Mouse (Mus musculus): Measurements from ENCODE around the gene Gzmg. TPM values are rescaled to one million over a fixed set of nuclear protein-coding genes. Genes with fewer than 3 reads are reported as not detected.
"Not testable (repeated sequence)": the region's sequence is repeated elsewhere in the genome, so short reads cannot be mapped to it uniquely, and the experiment has no call there.

The Gzmg gene
- not detected in 2 replicates for polyA plus RNA-seq (2016; fragmentation: Nextera tagmentation; extraction: Ambion mirVana)

GRCm38 (mm10) chr14:56159479-56159878 is at the start of gene Gzmg:
Gzmg (minus strand) TSS chr14:56159579.
- H3K27ac ChIP-seq; H3K36me3 ChIP-seq; H3K4me2 ChIP-seq (replicated peaks); H3K27me3 ChIP-seq; H3K4me3 ChIP-seq; H3K9me3 ChIP-seq; ATAC-seq (ENCODE audit: insufficient number of reproducible peaks, insufficient read depth, low FRiP score, low TSS enrichment); H3K9ac ChIP-seq; H3K4me1 ChIP-seq: not testable (repeated sequence)
- WGBS, result 89% methylated on average over 2 of the region's 2 CpGs

- no peak overlapping the region for H3K9ac ChIP-seq
- no peaks in the 10 kb centered on the region for H3K4me1 ChIP-seq
- H3K4me2 ChIP-seq (replicated peaks), result no peak overlapping the region
- WGBS, result 92% methylated on average over 1 of the region's 1 CpGs
- no peaks in the 10 kb centered on the region for H3K27me3 ChIP-seq
- no peaks in the 10 kb centered on the region for H3K36me3 ChIP-seq
- H3K4me3 ChIP-seq, result no peak overlapping the region
- H3K27ac ChIP-seq, result no peak overlapping the region
- no peak for ATAC-seq (ENCODE audit: insufficient number of reproducible peaks, insufficient read depth, low FRiP score, low TSS enrichment)
- no peaks in the 10 kb centered on the region for H3K9me3 ChIP-seq
Observed at GRCm38 (mm10) chr14:56205613-56206012, 46.2 kb upstream of the Gzmg start.

GRCm38 (mm10) chr14:56205021-56205420 is 45.6 kb upstream of the Gzmg start:
- not testable (repeated sequence) for H3K4me1 ChIP-seq; H3K36me3 ChIP-seq; H3K4me3 ChIP-seq; H3K27me3 ChIP-seq; ATAC-seq (ENCODE audit: insufficient number of reproducible peaks, insufficient read depth, low FRiP score, low TSS enrichment); H3K9me3 ChIP-seq; H3K27ac ChIP-seq; H3K4me2 ChIP-seq (replicated peaks); H3K9ac ChIP-seq
- 26% methylated on average over 5 of the region's 5 CpGs for WGBS

- H3K4me1 ChIP-seq, result no peaks in the 10 kb centered on the region
- 9% methylated on average over 2 of the region's 2 CpGs for WGBS
- H3K4me2 ChIP-seq (replicated peaks), result no peak overlapping the region
- ATAC-seq (ENCODE audit: insufficient number of reproducible peaks, insufficient read depth, low FRiP score, low TSS enrichment), result no peak
- H3K27me3 ChIP-seq, result no peaks in the 10 kb centered on the region
- H3K9me3 ChIP-seq, result no peaks in the 10 kb centered on the region
- H3K36me3 ChIP-seq, result no peaks in the 10 kb centered on the region
- no peak overlapping the region for H3K27ac ChIP-seq
- no peak overlapping the region for H3K9ac ChIP-seq
- no peak overlapping the region for H3K4me3 ChIP-seq
Observed at GRCm38 (mm10) chr14:56203975-56204374, 44.6 kb upstream of the Gzmg start.

- no peak for ATAC-seq (ENCODE audit: insufficient number of reproducible peaks, insufficient read depth, low FRiP score, low TSS enrichment)
- no peak overlapping the region for H3K27ac ChIP-seq
- H3K4me1 ChIP-seq, result no peaks in the 10 kb centered on the region
- H3K27me3 ChIP-seq, result no peaks in the 10 kb centered on the region
- no peak overlapping the region for H3K4me3 ChIP-seq
- no peak overlapping the region for H3K4me2 ChIP-seq (replicated peaks)
- no peak overlapping the region for H3K9ac ChIP-seq
- H3K36me3 ChIP-seq, result no peaks in the 10 kb centered on the region
- WGBS, result 58% methylated on average over 6 of the region's 6 CpGs
- no peaks in the 10 kb centered on the region for H3K9me3 ChIP-seq
Observed at GRCm38 (mm10) chr14:56186946-56187345, 27.6 kb upstream of the Gzmg start.

GRCm38 (mm10) chr14:56186521-56186920 is 27.1 kb upstream of the Gzmg start:
- Histone ChIP-seq H3K4me1 (no peaks in the 10 kb centered on the region), H3K4me2 (replicated peaks) (no peak overlapping the region), H3K27me3 (no peaks in the 10 kb centered on the region), H3K4me3 (no peak overlapping the region), H3K9ac (no peak overlapping the region), H3K27ac (no peak overlapping the region), H3K36me3 (no peaks in the 10 kb centered on the region), H3K9me3 (no peaks in the 10 kb centered on the region)
- no peak for ATAC-seq (ENCODE audit: insufficient number of reproducible peaks, insufficient read depth, low FRiP score, low TSS enrichment)
- 77% methylated on average over 5 of the region's 5 CpGs for WGBS

GRCm38 (mm10) chr14:56177651-56178050 is 18.3 kb upstream of the Gzmg start:
- not testable (repeated sequence) for H3K4me2 ChIP-seq (replicated peaks); H3K4me3 ChIP-seq; H3K4me1 ChIP-seq; H3K9me3 ChIP-seq; H3K27ac ChIP-seq; H3K27me3 ChIP-seq; ATAC-seq (ENCODE audit: insufficient number of reproducible peaks, insufficient read depth, low FRiP score, low TSS enrichment); H3K9ac ChIP-seq; H3K36me3 ChIP-seq
- WGBS, result 26% methylated on average over 8 of the region's 8 CpGs

- Histone ChIP-seq H3K27ac (no peak within 1 kb of the TSS), H3K4me1 (no peaks in the 10 kb centered on the region), H3K36me3 (no peaks in the 10 kb centered on the region), H3K9me3 (no peaks in the 10 kb centered on the region), H3K4me3 (no peak within 1 kb of the TSS), H3K4me2 (replicated peaks) (no peak within 1 kb of the TSS), H3K27me3 (no peaks in the 10 kb centered on the region), H3K9ac (no peak within 1 kb of the TSS)
- 86% methylated on average over 5 of the region's 5 CpGs for WGBS
- ATAC-seq (ENCODE audit: insufficient number of reproducible peaks, insufficient read depth, low FRiP score, low TSS enrichment), result no peak
Observed at GRCm38 (mm10) chr14:56174499-56174898, 15.1 kb upstream of the Gzmg start, which contains the start of gene Gzmn. Gzmn (minus strand) TSS chr14:56174599.

GRCm38 (mm10) chr14:56173396-56173795 is 14.0 kb upstream of the Gzmg start:
- H3K4me2 ChIP-seq (replicated peaks), result no peak overlapping the region
- H3K27ac ChIP-seq, result no peak overlapping the region
- H3K4me1 ChIP-seq, result no peaks in the 10 kb centered on the region
- H3K4me3 ChIP-seq, result no peak overlapping the region
- no peak for ATAC-seq (ENCODE audit: insufficient number of reproducible peaks, insufficient read depth, low FRiP score, low TSS enrichment)
- no peaks in the 10 kb centered on the region for H3K9me3 ChIP-seq
- WGBS, result 88% methylated on average over 6 of the region's 6 CpGs
- no peak overlapping the region for H3K9ac ChIP-seq
- H3K27me3 ChIP-seq, result no peaks in the 10 kb centered on the region
- no peaks in the 10 kb centered on the region for H3K36me3 ChIP-seq

- Histone ChIP-seq H3K4me3 (no peak overlapping the region), H3K9ac (no peak overlapping the region), H3K9me3 (no peaks in the 10 kb centered on the region), H3K27me3 (no peaks in the 10 kb centered on the region), H3K4me1 (no peaks in the 10 kb centered on the region), H3K27ac (no peak overlapping the region), H3K36me3 (no peaks in the 10 kb centered on the region), H3K4me2 (replicated peaks) (no peak overlapping the region)
- no peak for ATAC-seq (ENCODE audit: insufficient number of reproducible peaks, insufficient read depth, low FRiP score, low TSS enrichment)
- 87% methylated on average over 5 of the region's 5 CpGs for WGBS
Observed at GRCm38 (mm10) chr14:56172744-56173143, 13.4 kb upstream of the Gzmg start.

GRCm38 (mm10) chr14:56168009-56168408 is 8.6 kb upstream of the Gzmg start:
- no peaks in the 10 kb centered on the region for H3K9me3 ChIP-seq
- 72% methylated on average over 6 of the region's 6 CpGs for WGBS
- ATAC-seq (ENCODE audit: insufficient number of reproducible peaks, insufficient read depth, low FRiP score, low TSS enrichment), result no peak

GRCm38 (mm10) chr14:56162109-56162508 is 2.7 kb upstream of the Gzmg start:
- Histone ChIP-seq H3K9me3 (no peaks in the 10 kb centered on the region), H3K27me3 (no peaks in the 10 kb centered on the region), H3K36me3 (no peaks in the 10 kb centered on the region), H3K4me3 (no peak overlapping the region), H3K9ac (no peak overlapping the region), H3K27ac (no peak overlapping the region), H3K4me1 (no peaks in the 10 kb centered on the region), H3K4me2 (replicated peaks) (no peak overlapping the region)
- no peak for ATAC-seq (ENCODE audit: insufficient number of reproducible peaks, insufficient read depth, low FRiP score, low TSS enrichment)
- 89% methylated on average over 2 of the region's 2 CpGs for WGBS

More at GRCm38 (mm10) chr14:56168009-56168408, 8.6 kb upstream of the Gzmg start:
- no peak overlapping the region for H3K27ac ChIP-seq
- no peaks in the 10 kb centered on the region for H3K36me3 ChIP-seq
- no peak overlapping the region for H3K4me3 ChIP-seq
- H3K9ac ChIP-seq, result no peak overlapping the region
- H3K4me2 ChIP-seq (replicated peaks), result no peak overlapping the region
- H3K27me3 ChIP-seq, result no peaks in the 10 kb centered on the region
- H3K4me1 ChIP-seq, result no peaks in the 10 kb centered on the region

GRCm38 (mm10) chr14:56155340-56155739 is 4.0 kb downstream of the Gzmg start:
- no peak for ATAC-seq (ENCODE audit: insufficient number of reproducible peaks, insufficient read depth, low FRiP score, low TSS enrichment)
- 68% methylated on average over 2 of the region's 2 CpGs for WGBS

More at GRCm38 (mm10) chr14:56155340-56155739, 4.0 kb downstream of the Gzmg start:
- H3K9ac ChIP-seq, result no peak overlapping the region
- H3K4me3 ChIP-seq, result no peak overlapping the region
- no peaks in the 10 kb centered on the region for H3K36me3 ChIP-seq
- no peaks in the 10 kb centered on the region for H3K27me3 ChIP-seq
- no peaks in the 10 kb centered on the region for H3K9me3 ChIP-seq
- no peak overlapping the region for H3K4me2 ChIP-seq (replicated peaks)
- H3K4me1 ChIP-seq, result no peaks in the 10 kb centered on the region
- H3K27ac ChIP-seq, result no peak overlapping the region

Measured in embryonic facial prominence, embryonic 12.5 days (tissue).